Mouse (Mus musculus): Measurements from ENCODE around the gene Gm21680.
"Not testable (repeated sequence)": the region's sequence is repeated elsewhere in the genome, so short reads cannot be mapped to it uniquely, and the experiment has no call there.

DNA sequence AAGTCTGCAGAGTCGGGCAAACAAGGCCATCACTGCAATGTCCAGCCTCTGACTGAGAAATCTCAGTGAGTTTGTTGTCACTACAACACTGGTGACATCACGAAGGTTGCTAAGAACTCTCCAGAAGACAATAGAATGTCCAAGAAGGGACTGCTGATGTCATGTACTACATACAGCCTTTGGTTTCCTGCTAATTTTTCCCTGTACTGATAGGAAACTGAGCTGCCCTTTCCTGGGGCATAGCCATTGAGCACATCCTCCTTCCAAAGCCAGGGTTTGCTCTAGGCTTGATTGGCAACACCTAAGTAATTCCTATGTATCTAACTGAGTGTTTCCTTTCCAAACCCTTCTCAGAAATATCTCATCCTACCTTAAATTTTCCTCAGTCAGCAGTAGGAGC, 32.2 kb upstream of the Gm21680 start, which contains the start of gene Gm1979:
- not testable (repeated sequence) for TF ChIP-seq CTCF (IDR thresholded peaks at IDR 0.05; ENCODE audit: low read depth, low read length); GATA1 (IDR thresholded peaks at IDR 0.05; ENCODE audit: borderline replicate concordance, low read length); POLR2AphosphoS5 (IDR thresholded peaks at IDR 0.05; ENCODE audit: insufficient replicate concordance, low read depth, low read length); GATA2 (IDR thresholded peaks at IDR 0.05; ENCODE audit: borderline replicate concordance, low read depth, low read length); TAL1 (conservative IDR thresholded peaks at IDR 0.05; ENCODE audit: low read depth, low read length)
